Mouse (Mus musculus): ENCODE results near the gene Med8.

Med8 gene

GRCm38 (mm10) chr4:118409142-118409900 is at the start of gene Med8, which contains the start of gene Szt2:
TSS of gene Med8 (plus strand) at chr4:118409337.
TSS of gene Szt2 (minus strand) at chr4:118409273.
- peak; percentile 94 for DNase-seq (ENCODE audit: low spot score)

- peak; percentile 75 for DNase-seq (ENCODE audit: low spot score)
Observed at GRCm38 (mm10) chr4:118359896-118360720, 49.0 kb upstream of the Med8 start.

- no peak for DNase-seq (ENCODE audit: low spot score)
Observed at GRCm38 (mm10) chr4:118361451-118361850, 47.7 kb upstream of the Med8 start.

- no peak for DNase-seq (ENCODE audit: low spot score)
Observed at GRCm38 (mm10) chr4:118362879-118363278, 46.3 kb upstream of the Med8 start.

- DNase-seq (ENCODE audit: low spot score), result no peak
Observed at GRCm38 (mm10) chr4:118363985-118364384, 45.2 kb upstream of the Med8 start.

- DNase-seq (ENCODE audit: low spot score), result no peak
Observed at GRCm38 (mm10) chr4:118364641-118365040, 44.5 kb upstream of the Med8 start.

- DNase-seq (ENCODE audit: low spot score), result no peak
Observed at GRCm38 (mm10) chr4:118365991-118366390, 43.1 kb upstream of the Med8 start.

GRCm38 (mm10) chr4:118367551-118367950 is 41.6 kb upstream of the Med8 start:
- no peak for DNase-seq (ENCODE audit: low spot score)

- DNase-seq (ENCODE audit: low spot score), result no peak
Observed at GRCm38 (mm10) chr4:118368616-118369015, 40.5 kb upstream of the Med8 start.

- DNase-seq (ENCODE audit: low spot score), result no peak
Observed at GRCm38 (mm10) chr4:118371822-118372221, 37.3 kb upstream of the Med8 start.

- DNase-seq (ENCODE audit: low spot score), result no peak
Observed at GRCm38 (mm10) chr4:118375999-118376398, 33.1 kb upstream of the Med8 start.

GRCm38 (mm10) chr4:118383271-118383670 is 25.9 kb upstream of the Med8 start:
- no peak for DNase-seq (ENCODE audit: low spot score)

- DNase-seq (ENCODE audit: low spot score), result no peak
Observed at GRCm38 (mm10) chr4:118387316-118387715, 21.8 kb upstream of the Med8 start.

GRCm38 (mm10) chr4:118390146-118390545 is 19.0 kb upstream of the Med8 start:
- no peak for DNase-seq (ENCODE audit: low spot score)

GRCm38 (mm10) chr4:118394505-118394904 is 14.6 kb upstream of the Med8 start:
- no peak for DNase-seq (ENCODE audit: low spot score)

- DNase-seq (ENCODE audit: low spot score), result no peak
Observed at GRCm38 (mm10) chr4:118395289-118395688, 13.8 kb upstream of the Med8 start.

GRCm38 (mm10) chr4:118396433-118396832 is 12.7 kb upstream of the Med8 start:
- DNase-seq (ENCODE audit: low spot score), result no peak

- DNase-seq (ENCODE audit: low spot score), result no peak
Observed at GRCm38 (mm10) chr4:118398400-118398799, 10.7 kb upstream of the Med8 start.

GRCm38 (mm10) chr4:118401421-118401820 is 7.7 kb upstream of the Med8 start:
- no peak for DNase-seq (ENCODE audit: low spot score)

- no peak for DNase-seq (ENCODE audit: low spot score)
Observed at GRCm38 (mm10) chr4:118401918-118402317, 7.2 kb upstream of the Med8 start.

GRCm38 (mm10) chr4:118402701-118403100 is 6.4 kb upstream of the Med8 start:
- DNase-seq (ENCODE audit: low spot score), result no peak

GRCm38 (mm10) chr4:118410871-118411270 is 1.7 kb downstream of the Med8 start:
- no peak for DNase-seq (ENCODE audit: low spot score)

GRCm38 (mm10) chr4:118413553-118413952 is 4.4 kb downstream of the Med8 start:
- no peak for DNase-seq (ENCODE audit: low spot score)

Measured in retina, embryonic 14.5 days (tissue).